Mouse (Mus musculus) kidney, postnatal 36 days (tissue): ENCODE data around the gene Slc37a1.
"Not testable (repeated sequence)": the region's sequence is repeated elsewhere in the genome, so short reads cannot be mapped to it uniquely, and the experiment has no call there.

Source experiments
- DNase-seq, 2 experiments: peaks; one replicate each; pipeline ENCODE4 v3.0.0; 2021 to 2022; ENCODE audit warnings: mixed read lengths in 2 of 2

Gene Slc37a1

GRCm38 (mm10) chr17:31321425-31321824, 34.8 kb downstream of the Slc37a1 start:
- DNase-seq, result no peak

- peak; percentile 41 to 61 for DNase-seq
Observed at GRCm38 (mm10) chr17:31322446-31322845, 35.9 kb downstream of the Slc37a1 start.

- DNase-seq, result peak in 1 of 2 experiments; percentile 31
Observed at GRCm38 (mm10) chr17:31323379-31323778, 36.8 kb downstream of the Slc37a1 start.

- DNase-seq, result no peak
Observed at GRCm38 (mm10) chr17:31324227-31324626, 37.6 kb downstream of the Slc37a1 start.

GRCm38 (mm10) chr17:31325451-31326219, 39.0 kb downstream of the Slc37a1 start:
- peak in 1 of 2 experiments; percentile 71 for DNase-seq

GRCm38 (mm10) chr17:31326220-31326852, 39.7 kb downstream of the Slc37a1 start:
- DNase-seq, result no peak

GRCm38 (mm10) chr17:31328466-31328865, 41.9 kb downstream of the Slc37a1 start:
- DNase-seq, result peak in 1 of 2 experiments; percentile 73

- DNase-seq, result peak; percentile 65 to 84
Observed at GRCm38 (mm10) chr17:31330622-31331021, 44.0 kb downstream of the Slc37a1 start.

- DNase-seq, result peak in 1 of 2 experiments; percentile 25
Observed at GRCm38 (mm10) chr17:31331273-31331672, 44.7 kb downstream of the Slc37a1 start.

- DNase-seq, result peak; percentile 67 to 71
Observed at GRCm38 (mm10) chr17:31331920-31332319, 45.3 kb downstream of the Slc37a1 start.

- DNase-seq, result no peak
Observed at GRCm38 (mm10) chr17:31332333-31332732, 45.7 kb downstream of the Slc37a1 start.

GRCm38 (mm10) chr17:31334509-31335260, 48.1 kb downstream of the Slc37a1 start:
- DNase-seq, result no peak

- peak; percentile 30 to 54 for DNase-seq
Observed at GRCm38 (mm10) chr17:31335344-31336080, 48.9 kb downstream of the Slc37a1 start.

- no peak for DNase-seq
Observed at GRCm38 (mm10) chr17:31339769-31340168, 53.2 kb downstream of the Slc37a1 start.

- no peak for DNase-seq
Observed at GRCm38 (mm10) chr17:31342191-31342590, 55.6 kb downstream of the Slc37a1 start.

GRCm38 (mm10) chr17:31344172-31344801, 57.7 kb downstream of the Slc37a1 start:
- peak; percentile 72 to 92 for DNase-seq

- DNase-seq, result peak; percentile 51 to 62
Observed at GRCm38 (mm10) chr17:31344816-31345215, 58.2 kb downstream of the Slc37a1 start.

- no peak for DNase-seq
Observed at GRCm38 (mm10) chr17:31348129-31348528, 61.5 kb downstream of the Slc37a1 start.

- no peak for DNase-seq
Observed at GRCm38 (mm10) chr17:31349388-31349787, 62.8 kb downstream of the Slc37a1 start.

GRCm38 (mm10) chr17:31351984-31352383, 65.4 kb downstream of the Slc37a1 start:
- no peak for DNase-seq

GRCm38 (mm10) chr17:31353255-31353654, 66.7 kb downstream of the Slc37a1 start:
- DNase-seq, result no peak

- not testable (repeated sequence) for DNase-seq
Observed at GRCm38 (mm10) chr17:31354684-31355083, 68.1 kb downstream of the Slc37a1 start.
